Mouse (Mus musculus): Measurements from ENCODE around the gene Mob3b. TPM values are rescaled to one million over a fixed set of nuclear protein-coding genes. Genes with fewer than 3 reads are reported as not detected.
"Not testable (repeated sequence)": the region's sequence is repeated elsewhere in the genome, so short reads cannot be mapped to it uniquely, and the experiment has no call there.

Gene Mob3b
- total RNA-seq, 1 experiment from 2014 or later, result 5.5 TPM

DNA sequence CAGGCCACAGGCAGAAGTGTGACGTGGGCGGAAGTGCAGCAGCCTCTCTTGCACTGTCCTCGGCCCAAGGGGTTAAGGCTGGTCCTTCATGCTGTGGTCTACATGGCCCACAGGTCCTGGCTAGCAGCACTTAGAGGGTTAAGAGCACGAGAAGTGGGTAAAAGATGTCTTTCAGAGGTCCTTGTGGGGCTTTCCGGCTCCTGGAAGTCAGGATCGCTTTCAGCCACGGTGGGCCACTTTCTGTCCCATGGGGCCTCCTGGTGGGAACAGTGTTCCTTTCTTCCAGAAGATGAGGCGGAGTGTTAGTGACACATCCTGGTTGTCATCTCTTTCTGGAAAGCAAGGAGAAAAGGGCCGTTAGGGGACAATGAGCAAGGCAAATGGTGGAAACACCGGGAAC, 203.6 kb downstream of the Mob3b start:
- no peak for ATAC-seq (ENCODE audit: extremely low read depth, insufficient number of reproducible peaks, low FRiP score, poor library complexity, severe bottlenecking)

DNA sequence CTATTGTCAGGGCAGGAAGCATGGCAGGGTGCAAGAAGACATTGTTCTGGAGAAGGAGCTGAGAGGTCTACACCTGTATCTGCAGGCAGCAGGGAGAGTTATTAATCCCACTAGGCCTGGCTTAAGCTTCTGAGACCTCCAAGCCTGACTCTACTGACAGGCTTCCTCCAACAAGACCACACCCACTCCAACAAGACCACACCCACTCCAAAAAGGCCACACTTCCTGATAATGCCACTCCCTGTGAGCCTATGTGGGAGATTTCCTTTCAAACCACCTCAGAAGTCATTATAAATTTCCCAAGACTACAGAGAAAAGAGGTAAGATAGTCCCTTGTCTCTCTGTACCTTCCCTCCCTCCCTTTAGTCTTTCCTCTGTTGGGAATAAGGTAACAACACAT, 210.1 kb downstream of the Mob3b start:
- ATAC-seq (ENCODE audit: extremely low read depth, insufficient number of reproducible peaks, low FRiP score, poor library complexity, severe bottlenecking), result no peak

DNA sequence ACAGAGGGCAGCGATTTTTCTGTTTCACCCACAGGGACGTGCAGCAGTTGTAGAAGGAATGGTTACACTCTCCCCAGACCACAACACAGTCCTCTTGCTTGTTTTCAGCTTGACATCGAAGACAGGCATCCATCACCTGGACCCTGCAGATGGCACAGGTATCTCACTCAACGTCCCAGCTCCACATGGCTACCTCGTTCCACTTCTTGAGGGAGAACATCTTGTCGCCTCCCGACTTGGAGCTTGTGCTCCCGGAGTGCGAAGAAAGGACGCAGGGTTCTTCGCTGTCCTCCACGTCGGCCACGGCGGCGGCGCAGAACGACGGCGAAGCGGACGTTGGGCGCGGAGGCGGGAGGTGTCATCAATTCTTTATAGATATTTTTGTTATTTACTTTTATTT, 216.2 kb downstream of the Mob3b start:
- ATAC-seq (ENCODE audit: extremely low read depth, insufficient number of reproducible peaks, low FRiP score, poor library complexity, severe bottlenecking), result no peak

DNA sequence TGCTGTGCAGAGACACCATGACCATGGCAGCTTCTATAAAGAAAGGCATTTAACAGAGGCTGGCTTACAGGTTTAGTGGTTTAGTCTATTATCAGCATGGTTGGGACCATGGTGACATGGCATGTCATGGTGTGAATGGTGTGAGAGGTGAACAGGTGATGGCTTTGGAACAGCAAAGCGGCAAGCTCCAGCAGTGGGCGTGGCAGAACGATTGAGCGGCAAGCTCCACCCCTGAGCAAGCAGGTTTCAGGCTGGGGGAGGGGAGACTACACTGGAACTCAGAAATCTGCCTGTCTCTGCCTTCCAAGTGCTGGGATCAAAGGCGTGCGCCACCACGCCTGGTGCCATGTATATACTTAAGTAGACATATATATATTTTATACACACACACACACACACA, 228.9 kb downstream of the Mob3b start:
- ATAC-seq (ENCODE audit: extremely low read depth, insufficient number of reproducible peaks, low FRiP score, poor library complexity, severe bottlenecking), result not testable (repeated sequence)

DNA sequence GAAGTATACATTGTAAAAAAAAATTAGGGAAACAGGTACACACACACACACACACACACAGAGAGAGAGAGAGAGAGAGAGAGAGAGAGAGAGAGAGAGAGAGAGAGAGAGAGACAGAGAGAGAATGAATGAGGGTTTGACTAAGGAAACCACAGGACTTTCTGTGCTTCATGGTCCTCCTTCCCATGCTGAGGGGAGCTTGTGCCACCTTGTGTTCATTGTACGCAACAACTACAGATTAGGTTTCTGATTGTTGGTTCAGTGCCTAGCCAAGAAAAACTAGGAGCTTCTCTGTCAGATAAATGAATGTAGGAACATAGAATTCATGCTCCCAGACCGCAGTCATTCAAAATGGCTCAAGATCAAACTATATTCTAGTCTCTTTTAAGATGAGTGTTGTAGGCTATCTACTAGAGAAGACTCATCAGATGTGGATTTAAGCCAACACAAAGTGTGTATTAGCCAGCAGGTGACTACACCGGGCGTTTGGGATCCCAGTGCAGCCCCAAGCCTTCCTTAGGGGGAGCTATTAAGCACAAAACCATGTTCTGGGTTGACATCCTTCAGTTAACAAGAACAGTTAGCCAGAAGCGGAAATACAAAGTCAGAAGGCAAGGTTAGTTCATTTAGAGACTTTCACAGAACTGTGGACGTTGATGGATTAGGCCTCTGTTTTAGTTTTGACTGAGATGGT, 235.0 kb downstream of the Mob3b start:
- ATAC-seq (ENCODE audit: extremely low read depth, insufficient number of reproducible peaks, low FRiP score, poor library complexity, severe bottlenecking), result peak; percentile 69; the same call in 1 of the 2 replicates

DNA sequence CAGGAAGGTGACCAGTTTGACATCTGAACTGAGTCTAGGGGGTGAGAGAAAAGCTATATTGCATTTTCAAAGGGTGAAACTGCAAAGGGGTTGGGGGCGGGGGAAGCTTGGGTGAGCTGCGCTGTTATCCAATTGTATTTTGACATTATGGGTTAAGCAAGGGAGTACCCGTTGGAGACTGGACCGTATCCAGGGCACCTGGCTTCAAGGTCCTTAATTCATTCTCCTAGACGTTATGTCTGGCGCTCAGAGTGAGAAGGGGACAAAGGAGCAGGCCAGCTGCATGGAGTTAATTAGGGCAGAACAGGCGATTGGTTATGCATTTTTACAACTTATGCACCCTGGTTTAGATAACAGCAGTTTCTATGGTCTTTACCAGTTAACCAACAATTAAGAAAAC, 239.9 kb downstream of the Mob3b start:
- ATAC-seq (ENCODE audit: extremely low read depth, insufficient number of reproducible peaks, low FRiP score, poor library complexity, severe bottlenecking), result no peak

DNA sequence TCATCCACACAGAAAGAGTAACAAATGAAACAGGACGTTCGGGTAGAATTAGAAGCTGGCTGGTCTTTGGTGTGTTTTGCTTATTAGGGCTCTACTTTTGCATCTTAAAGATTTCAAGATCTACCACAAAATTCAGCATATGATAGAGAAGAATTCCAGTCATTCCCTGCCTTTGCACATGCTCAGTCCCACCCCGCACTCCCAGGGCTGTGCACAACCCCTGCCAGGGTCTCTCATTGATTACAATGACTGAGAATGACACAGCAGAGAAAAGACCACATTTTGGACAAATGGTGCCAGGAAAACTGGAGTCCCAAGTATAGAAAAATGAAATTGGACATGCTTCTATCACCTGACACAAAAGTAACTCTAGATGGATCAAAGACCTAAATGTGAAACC, 245.1 kb downstream of the Mob3b start:
- ATAC-seq (ENCODE audit: extremely low read depth, insufficient number of reproducible peaks, low FRiP score, poor library complexity, severe bottlenecking), result no peak

DNA sequence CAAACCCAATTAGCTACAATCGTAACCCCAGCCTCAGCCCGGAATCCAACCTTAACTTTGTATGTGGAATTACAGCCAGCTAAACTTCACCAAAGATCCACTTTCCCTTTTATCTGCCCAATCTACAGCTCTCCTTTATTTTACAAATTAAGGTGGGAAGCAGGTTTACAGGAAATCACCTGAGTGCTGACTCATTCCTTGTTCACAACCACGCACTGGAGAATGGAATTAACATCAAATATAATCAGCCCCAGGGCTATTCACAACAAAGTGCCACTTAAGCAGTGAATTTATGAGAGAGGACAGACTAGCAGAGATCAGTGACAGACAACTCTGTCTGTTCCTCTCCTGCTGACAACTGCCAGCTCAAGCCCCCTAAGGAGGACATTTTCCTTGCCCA, 245.9 kb downstream of the Mob3b start:
- ATAC-seq (ENCODE audit: extremely low read depth, insufficient number of reproducible peaks, low FRiP score, poor library complexity, severe bottlenecking), result no peak

DNA sequence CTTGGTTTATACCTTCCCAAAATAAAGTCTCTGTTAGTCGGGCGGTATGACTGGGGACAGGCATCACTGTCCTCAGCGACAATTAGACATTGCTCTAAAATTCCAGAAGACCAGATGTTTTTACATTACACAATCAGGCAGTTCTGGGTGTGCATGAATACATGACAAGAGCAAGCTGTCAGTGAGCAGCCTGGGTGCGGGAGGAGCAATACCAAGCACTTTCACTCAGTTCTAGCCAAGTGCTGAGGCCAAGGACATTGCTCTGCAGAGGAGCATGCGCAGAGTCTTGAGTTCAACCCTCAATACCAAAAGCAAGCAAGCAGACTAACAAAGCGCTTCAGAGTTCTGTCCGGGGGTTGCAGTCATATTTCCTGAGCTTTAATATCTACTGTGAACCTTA, 249.2 kb downstream of the Mob3b start:
- ATAC-seq (ENCODE audit: extremely low read depth, insufficient number of reproducible peaks, low FRiP score, poor library complexity, severe bottlenecking), result no peak

DNA sequence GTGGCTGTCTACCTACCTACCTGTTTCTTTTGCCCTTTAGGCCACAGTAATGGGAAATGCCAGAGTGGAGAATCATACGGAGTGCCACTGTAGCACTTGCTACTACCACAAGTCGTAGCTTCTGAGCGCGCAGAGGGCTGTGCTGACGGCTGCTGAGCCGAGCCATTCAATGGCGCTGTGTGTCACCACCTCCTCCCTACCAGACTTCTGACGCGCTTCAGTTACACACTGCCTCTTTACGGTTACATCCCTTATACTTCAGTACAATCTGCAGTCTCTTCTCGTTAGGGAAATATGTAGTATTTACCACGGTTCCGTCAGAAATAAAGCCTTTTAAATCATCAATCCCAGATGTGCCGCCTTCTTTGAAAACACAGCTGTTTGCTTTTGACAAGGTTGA, 250.3 kb downstream of the Mob3b start:
- ATAC-seq (ENCODE audit: extremely low read depth, insufficient number of reproducible peaks, low FRiP score, poor library complexity, severe bottlenecking), result no peak

DNA sequence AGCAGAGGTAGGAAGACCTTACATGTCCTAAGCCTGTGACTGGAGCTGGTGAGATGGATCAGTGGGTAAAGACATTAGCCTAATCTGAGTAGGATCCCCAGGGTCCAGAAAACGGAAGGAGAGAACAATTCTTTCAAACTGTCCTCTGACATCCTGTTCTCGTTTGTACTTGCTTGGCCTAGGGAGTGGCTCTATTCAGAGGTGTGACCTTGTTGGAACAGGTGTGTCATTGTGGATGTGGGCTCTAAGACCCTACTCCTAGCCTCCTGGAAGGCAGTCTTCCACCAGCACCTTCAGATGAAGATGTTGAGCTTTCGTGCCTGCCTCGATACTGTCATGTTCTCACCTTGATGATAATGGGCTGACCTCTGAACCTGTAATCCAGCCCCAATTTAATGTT, 251.1 kb downstream of the Mob3b start:
- no peak for ATAC-seq (ENCODE audit: extremely low read depth, insufficient number of reproducible peaks, low FRiP score, poor library complexity, severe bottlenecking)

DNA sequence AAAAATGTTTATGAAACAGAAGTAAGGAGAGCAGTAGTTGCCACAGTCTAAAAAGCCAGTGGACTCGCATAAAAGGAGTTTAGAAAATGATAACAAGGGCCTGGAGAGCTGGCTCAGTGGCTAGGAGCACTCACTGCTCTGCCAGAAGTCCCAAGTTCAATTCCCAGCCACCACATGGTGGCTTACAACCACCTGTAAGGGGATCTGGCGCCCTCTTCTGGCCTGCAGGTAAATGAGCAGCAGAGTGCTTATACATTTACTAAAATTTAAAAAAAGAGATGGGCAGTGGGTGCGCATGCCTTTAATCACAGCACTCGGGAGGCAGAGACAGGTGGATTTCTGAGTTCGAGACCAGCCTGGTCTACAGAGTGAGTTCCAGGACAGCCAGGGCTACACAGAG, 251.9 kb downstream of the Mob3b start:
- ATAC-seq (ENCODE audit: extremely low read depth, insufficient number of reproducible peaks, low FRiP score, poor library complexity, severe bottlenecking), result no peak

DNA sequence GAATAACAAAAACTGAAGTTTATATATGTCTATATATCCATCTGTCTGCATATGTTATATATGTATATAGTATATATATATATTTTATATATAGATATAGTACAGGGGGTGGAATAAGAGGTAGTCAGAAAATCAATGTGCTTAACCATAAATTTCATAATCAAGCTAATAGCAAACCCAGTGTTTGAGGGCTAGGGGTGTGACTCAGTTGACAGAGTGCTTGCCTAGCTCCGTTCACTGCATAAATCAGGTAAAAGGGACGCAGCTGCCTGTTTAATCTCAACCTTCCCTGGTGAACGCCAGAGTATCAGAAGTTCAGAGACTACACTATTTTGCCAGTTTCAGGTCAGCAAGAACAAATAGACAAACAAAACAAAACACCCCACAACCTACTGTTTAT, 255.7 kb downstream of the Mob3b start:
- ATAC-seq (ENCODE audit: extremely low read depth, insufficient number of reproducible peaks, low FRiP score, poor library complexity, severe bottlenecking), result not testable (repeated sequence)

DNA sequence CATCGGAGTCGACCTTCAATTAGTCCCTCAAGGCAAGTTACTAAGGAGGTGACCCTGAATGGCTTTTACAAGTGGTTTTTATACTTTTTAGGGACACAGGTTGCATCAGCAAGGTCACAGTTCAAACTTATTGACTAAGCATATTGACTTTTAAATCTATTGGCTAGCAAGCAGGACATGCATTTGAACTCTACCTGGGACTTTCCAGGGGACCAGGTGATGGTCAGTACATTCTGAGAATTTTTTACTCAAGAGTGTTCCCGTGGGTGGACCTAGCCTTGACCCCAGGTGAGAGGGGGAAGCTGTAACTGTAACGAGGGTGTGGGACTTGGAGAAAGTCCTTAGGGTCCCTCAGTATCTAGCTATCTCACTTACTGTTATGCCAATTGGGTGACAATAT, 256.1 kb downstream of the Mob3b start:
- no peak for ATAC-seq (ENCODE audit: extremely low read depth, insufficient number of reproducible peaks, low FRiP score, poor library complexity, severe bottlenecking)

DNA sequence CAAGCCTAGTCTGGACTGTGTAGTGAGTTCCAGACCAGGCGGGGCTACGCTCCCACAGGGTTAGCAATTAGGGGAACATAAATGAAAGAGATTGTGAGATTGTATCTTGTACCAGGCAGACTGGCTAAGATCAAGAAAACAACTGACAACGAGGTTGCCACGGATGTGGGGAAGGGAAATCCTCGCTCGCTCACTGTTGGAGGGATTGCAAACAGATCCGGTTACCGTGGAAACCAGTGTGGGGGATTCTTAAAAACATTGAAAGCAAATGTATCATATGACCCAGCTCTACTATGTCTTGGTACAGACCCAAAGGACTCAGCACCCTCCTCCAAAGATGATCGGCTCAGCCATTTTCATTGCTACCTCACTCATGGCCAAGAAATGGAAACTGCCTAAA, 257.1 kb downstream of the Mob3b start:
- ATAC-seq (ENCODE audit: extremely low read depth, insufficient number of reproducible peaks, low FRiP score, poor library complexity, severe bottlenecking), result no peak

DNA sequence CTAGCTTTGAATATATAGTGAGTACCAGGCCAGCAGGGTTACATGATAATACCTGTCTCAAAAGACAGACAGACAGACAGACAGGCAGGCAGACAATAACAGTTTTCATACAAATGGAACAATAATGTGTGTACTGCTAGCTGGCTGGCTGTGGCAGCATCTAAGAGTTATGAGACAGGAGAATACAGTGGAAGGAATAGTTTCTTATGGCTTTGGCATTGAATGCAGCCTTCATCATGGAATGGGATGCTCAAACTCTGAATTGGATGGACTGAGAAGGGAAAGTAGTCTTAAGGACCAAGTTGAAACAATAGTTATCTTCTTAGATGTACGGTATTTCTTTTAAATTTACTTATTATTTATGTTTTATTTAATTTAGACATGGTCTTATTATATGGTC, 258.0 kb downstream of the Mob3b start:
- ATAC-seq (ENCODE audit: extremely low read depth, insufficient number of reproducible peaks, low FRiP score, poor library complexity, severe bottlenecking), result no peak

Other genes with a start within 250 kb of the Mob3b start
- gene Ifnk, start 5.4 kb downstream of the Mob3b start, total RNA-seq (2017), result not detected in 2 replicates
- 19.6 and 20.3 TPM in 2 replicates for gene C9orf72, start 68.7 kb upstream of the Mob3b start, total RNA-seq (2017)

All from neutrophil, adult 5-6 weeks (primary cell).